ENCODE assay signal across 10 mouse cellular contexts in genomic region chr7:111297174-111297902, GRCm38 (mm10).
DNase-seq lines count a peak whose midpoint lies in the region; ATAC-seq lines count a peak whose summit lies in the region.
"Had no signal": no experiment of that assay in that cellular context is flagged by ENCODE, and none has a peak within 500 bp of the region (broad histone marks: within the 10 kb centered on the region; RNA-seq: fewer than 3 reads in every experiment).

No protein-coding gene starts in this region.

- no peak for ATAC-seq in monocyte, adult 5-6 weeks (replicated peaks; ENCODE audit: insufficient number of reproducible peaks, low FRiP score, low TSS enrichment, poor library complexity, severe bottlenecking)

- peak; percentile 26 for DNase-seq in embryo, embryonic 10.5 days (ENCODE audit: low spot score)
- DNase-seq in embryo, embryonic 9.5 days (ENCODE audit: extremely low spot score) = no peak
- peak; percentile 46 to 69 for DNase-seq in right cerebral cortex, adult 2 months (ENCODE audit: low spot score in 2 of 2)
- DNase-seq in right cerebral cortex, postnatal 4 days = no peak
- DNase-seq in left cerebral cortex, adult 18-20 months (ENCODE audit: low spot score in 2 of 2) = peak; percentile 19 to 35
- no peak for DNase-seq in ovary, postnatal 10 days (ENCODE audit: low spot score)
- no peak for DNase-seq in gastrocnemius, postnatal 25 days
- DNase-seq: heart, adult 2 months; thymus, adult 18-20 months had no signal

Comparison
In these comparisons a context has a peak if more than half of its experiments do, and no peak if none do; other contexts are left out.
1. DNase-seq: peak in embryo, embryonic 10.5 days (single experiment), right cerebral cortex, adult 2 months (2 of 2) and left cerebral cortex, adult 18-20 months (2 of 2); none in embryo, embryonic 9.5 days (single experiment), right cerebral cortex, postnatal 4 days (single experiment), ovary, postnatal 10 days (single experiment) and gastrocnemius, postnatal 25 days (single experiment).